Mouse (Mus musculus) liver, embryonic 15.5 days (tissue): ENCODE results near the gene Gata3. TPM values are rescaled to one million over a fixed set of nuclear protein-coding genes. Genes with fewer than 3 reads are reported as not detected.

Source experiments
- ATAC-seq: fragments of 200-750 bp; cut with Nextera tagmentation; 2 replicates; pipeline ENCODE4 v1.8.0; 2017; ENCODE audit warnings: moderate number of reproducible peaks, mild to moderate bottlenecking, moderate library complexity; ENCODE audit not compliant: insufficient read depth
- H3K27ac ChIP-seq: fragments of 300-500 bp; sonication (generic); replicated peaks from 2 replicates; pipeline ENCODE4 v1.5.1; 2015; ENCODE audit warnings: mild to moderate bottlenecking, inconsistent platforms
- H3K27me3 ChIP-seq: fragments of 300-500 bp; sonication (generic); 2 replicates; pipeline ENCODE4 v1.6.1; 2015; ENCODE audit warnings: mild to moderate bottlenecking, inconsistent platforms
- H3K36me3 ChIP-seq: fragments of 300-500 bp; sonication (generic); replicated peaks from 2 replicates; pipeline ENCODE4 v1.6.1; 2015; ENCODE audit warnings: moderate library complexity, mild to moderate bottlenecking, inconsistent platforms
- H3K4me1 ChIP-seq: fragments of 300-500 bp; sonication (generic); replicated peaks from 2 replicates; pipeline ENCODE4 v1.6.1; 2015; ENCODE audit warnings: inconsistent platforms
- H3K4me2 ChIP-seq: fragments of 300-500 bp; sonication (generic); 2 replicates; pipeline ENCODE4 v1.6.1; 2015; ENCODE audit warnings: moderate library complexity, mild to moderate bottlenecking, inconsistent platforms
- H3K4me3 ChIP-seq: fragments of 300-500 bp; sonication (generic); replicated peaks from 2 replicates; pipeline ENCODE4 v1.5.1; 2015; ENCODE audit warnings: mild to moderate bottlenecking, inconsistent platforms
- H3K9ac ChIP-seq: fragments of 300-500 bp; sonication (generic); 2 replicates; pipeline ENCODE4 v1.6.1; 2015; ENCODE audit warnings: moderate library complexity, mild to moderate bottlenecking, inconsistent platforms
- H3K9me3 ChIP-seq: fragments of 300-500 bp; sonication (generic); replicated peaks from 2 replicates; pipeline ENCODE4 v1.6.1; 2016; ENCODE audit warnings: inconsistent platforms
- WGBS: fragments of 180-500 bp; shearing (Covaris S2); methylation state at CpG from one replicate; pipeline ENCODE4 v1.1.7; 2015; ENCODE audit warnings: mixed read lengths; ENCODE audit not compliant: insufficient replicate concordance; 5-methylcytosine and 5-hydroxymethylcytosine counted together
- polyA plus RNA-seq: library from polyadenylated mRNA; unstranded; fragments of >200 nt; fragmentation: Nextera tagmentation; extraction: Ambion mirVana; gene quantifications from 2 replicates; pipeline ENCODE4 v1.2.1, GENCODE M21; 2015

The Gata3 gene
- polyA plus RNA-seq, 1 experiment from 2014 or later: 1.1 TPM

- WGBS: under 1% methylated on average over 33 of the region's 33 CpGs
- ATAC-seq: peak; percentile 36
- peak overlapping the region; percentile 45; the same call in 1 of the 2 replicates for H3K27ac ChIP-seq
Observed at GRCm38 (mm10) chr2:9878564-9879081, 11.2 kb downstream of the Gata3 start.

GRCm38 (mm10) chr2:9877966-9878563 is 11.8 kb downstream of the Gata3 start:
- Histone ChIP-seq H3K27me3 (peaks cover 100% of the 10 kb centered on the region), H3K9ac (no peak overlapping the region; the same call in 1 of the 2 replicates)
- WGBS: 0% methylated on average over 19 of the region's 19 CpGs

More at GRCm38 (mm10) chr2:9878564-9879081, 11.2 kb downstream of the Gata3 start:
- H3K4me1 ChIP-seq: peaks cover 31% of the 10 kb centered on the region
- H3K9ac ChIP-seq: no peak overlapping the region
- H3K4me3 ChIP-seq: peak overlapping the region; percentile 54
- H3K4me2 ChIP-seq: peak overlapping the region; percentile 76
- H3K36me3 ChIP-seq: no peaks in the 10 kb centered on the region
- peaks cover 100% of the 10 kb centered on the region for H3K27me3 ChIP-seq
- no peaks in the 10 kb centered on the region for H3K9me3 ChIP-seq

GRCm38 (mm10) chr2:9877326-9877690 is 12.5 kb downstream of the Gata3 start:
- Histone ChIP-seq H3K4me2 (peak overlapping the region; percentile 76), H3K9me3 (no peaks in the 10 kb centered on the region), H3K9ac (no peak overlapping the region), H3K4me1 (peaks cover 24% of the 10 kb centered on the region), H3K4me3 (peak overlapping the region; percentile 54), H3K27ac (no peak overlapping the region), H3K36me3 (no peaks in the 10 kb centered on the region), H3K27me3 (peaks cover 100% of the 10 kb centered on the region)
- ATAC-seq: no peak
- under 1% methylated on average over 35 of the region's 35 CpGs for WGBS

More at GRCm38 (mm10) chr2:9877966-9878563, 11.8 kb downstream of the Gata3 start:
- Histone ChIP-seq H3K9me3 (no peaks in the 10 kb centered on the region), H3K4me2 (peak overlapping the region; percentile 76), H3K4me3 (peak overlapping the region; percentile 54), H3K36me3 (no peaks in the 10 kb centered on the region), H3K27ac (peak overlapping the region; percentile 45; the same call in 1 of the 2 replicates), H3K4me1 (peaks cover 25% of the 10 kb centered on the region)
- ATAC-seq: no peak

GRCm38 (mm10) chr2:9876621-9877325 is 13.1 kb downstream of the Gata3 start:
- no peaks in the 10 kb centered on the region for H3K36me3 ChIP-seq
- peak overlapping the region; percentile 54 for H3K4me3 ChIP-seq
- no peak overlapping the region for H3K9ac ChIP-seq
- H3K4me2 ChIP-seq: peak overlapping the region; percentile 76
- WGBS: 4% methylated on average over 31 of the region's 31 CpGs
- ATAC-seq: no peak
- no peaks in the 10 kb centered on the region for H3K9me3 ChIP-seq
- H3K27me3 ChIP-seq: peaks cover 100% of the 10 kb centered on the region
- H3K27ac ChIP-seq: no peak overlapping the region
- peaks cover 24% of the 10 kb centered on the region for H3K4me1 ChIP-seq

GRCm38 (mm10) chr2:9875676-9876357 is 14.0 kb downstream of the Gata3 start:
- H3K4me1 ChIP-seq: peaks cover 20% of the 10 kb centered on the region
- H3K36me3 ChIP-seq: no peaks in the 10 kb centered on the region
- WGBS: 47% methylated on average over 12 of the region's 12 CpGs
- no peak overlapping the region for H3K4me3 ChIP-seq
- H3K9ac ChIP-seq: no peak overlapping the region
- H3K27me3 ChIP-seq: peaks cover 100% of the 10 kb centered on the region
- no peak for ATAC-seq
- no peak overlapping the region for H3K27ac ChIP-seq
- H3K9me3 ChIP-seq: no peaks in the 10 kb centered on the region
- H3K4me2 ChIP-seq: peak overlapping the region; percentile 76

- Histone ChIP-seq H3K4me2 (peak overlapping the region; percentile 10; the same call in 1 of the 2 replicates), H3K27me3 (peaks cover 99% of the 10 kb centered on the region), H3K4me1 (peaks cover 20% of the 10 kb centered on the region), H3K27ac (no peak overlapping the region), H3K9me3 (no peaks in the 10 kb centered on the region), H3K9ac (no peak overlapping the region), H3K36me3 (no peaks in the 10 kb centered on the region), H3K4me3 (no peak overlapping the region)
- 28% methylated on average over 4 of the region's 4 CpGs for WGBS
- ATAC-seq: no peak
Observed at GRCm38 (mm10) chr2:9875220-9875619, 14.6 kb downstream of the Gata3 start.

- no peak overlapping the region for H3K27ac ChIP-seq
- WGBS: 48% methylated on average over 39 of the region's 39 CpGs
- H3K4me2 ChIP-seq: 0 out of 2 replicates have a peak overlapping the region, but pooled peaks have one; percentile 10
- H3K36me3 ChIP-seq: no peaks in the 10 kb centered on the region
- no peaks in the 10 kb centered on the region for H3K9me3 ChIP-seq
- no peak overlapping the region for H3K4me3 ChIP-seq
- no peak overlapping the region for H3K9ac ChIP-seq
- no peak for ATAC-seq
- peaks cover 98% of the 10 kb centered on the region for H3K27me3 ChIP-seq
- H3K4me1 ChIP-seq: peaks cover 20% of the 10 kb centered on the region
Observed at GRCm38 (mm10) chr2:9874467-9875219, 15.2 kb downstream of the Gata3 start.

GRCm38 (mm10) chr2:9873757-9874156 is 16.1 kb downstream of the Gata3 start:
- no peak overlapping the region for H3K27ac ChIP-seq
- no peak for ATAC-seq

GRCm38 (mm10) chr2:9872682-9873081 is 17.2 kb downstream of the Gata3 start:
- H3K36me3 ChIP-seq: no peaks in the 10 kb centered on the region
- no peak overlapping the region for H3K27ac ChIP-seq
- H3K27me3 ChIP-seq: peaks cover 92% of the 10 kb centered on the region
- WGBS: 18% methylated on average over 12 of the region's 12 CpGs
- H3K9me3 ChIP-seq: no peaks in the 10 kb centered on the region
- H3K9ac ChIP-seq: no peak overlapping the region
- no peak overlapping the region for H3K4me2 ChIP-seq
- no peak for ATAC-seq
- no peak overlapping the region for H3K4me3 ChIP-seq
- H3K4me1 ChIP-seq: peaks cover 5% of the 10 kb centered on the region

More at GRCm38 (mm10) chr2:9873757-9874156, 16.1 kb downstream of the Gata3 start:
- H3K36me3 ChIP-seq: no peaks in the 10 kb centered on the region
- no peak overlapping the region for H3K9ac ChIP-seq
- H3K27me3 ChIP-seq: peaks cover 96% of the 10 kb centered on the region
- H3K4me1 ChIP-seq: peaks cover 14% of the 10 kb centered on the region
- no peaks in the 10 kb centered on the region for H3K9me3 ChIP-seq
- WGBS: 38% methylated on average over 2 of the region's 2 CpGs
- H3K4me2 ChIP-seq: no peak overlapping the region
- no peak overlapping the region for H3K4me3 ChIP-seq

- Histone ChIP-seq H3K9ac (no peak overlapping the region), H3K4me2 (no peak overlapping the region), H3K4me1 (peaks cover 5% of the 10 kb centered on the region; the same call in 1 of the 2 replicates), H3K9me3 (no peaks in the 10 kb centered on the region), H3K27ac (no peak overlapping the region), H3K4me3 (no peak overlapping the region), H3K27me3 (peaks cover 86% of the 10 kb centered on the region), H3K36me3 (no peaks in the 10 kb centered on the region)
- no peak for ATAC-seq
- WGBS: 22% methylated on average over 6 of the region's 6 CpGs
Observed at GRCm38 (mm10) chr2:9871798-9872197, 18.0 kb downstream of the Gata3 start.
